Mouse (Mus musculus): ENCODE data around the gene Cacna1f. TPM values are rescaled to one million over a fixed set of nuclear protein-coding genes. Genes with fewer than 3 reads are reported as not detected.

Gene Cacna1f
- polyA plus RNA-seq, 1 experiment from 2014 or later, result 0.04 TPM

- Histone ChIP-seq H3K36me3 (no peaks in the 10 kb centered on the region), H3K4me3 (no peak overlapping the region), H3K27ac (no peak overlapping the region), H3K9ac (no peak overlapping the region), H3K4me2 (replicated peaks) (no peak overlapping the region), H3K4me1 (no peaks in the 10 kb centered on the region), H3K9me3 (no peaks in the 10 kb centered on the region), H3K27me3 (no peaks in the 10 kb centered on the region)
- 86% methylated on average over 11 of the region's 11 CpGs for WGBS
- ATAC-seq (ENCODE audit: insufficient number of reproducible peaks, insufficient read depth, low FRiP score, low TSS enrichment), result no peak
These were observed 57.9 kb downstream of the Cacna1f start for GRCm38 (mm10) chrX:7664791-7665190.

- H3K36me3 ChIP-seq, result no peaks in the 10 kb centered on the region
- no peaks in the 10 kb centered on the region for H3K27me3 ChIP-seq
- H3K9ac ChIP-seq, result no peak overlapping the region
- H3K4me2 ChIP-seq (replicated peaks), result no peak overlapping the region
- H3K4me3 ChIP-seq, result no peak overlapping the region
- H3K27ac ChIP-seq, result no peak overlapping the region
- 74% methylated on average over 21 of the region's 21 CpGs for WGBS
- no peaks in the 10 kb centered on the region for H3K9me3 ChIP-seq
- H3K4me1 ChIP-seq, result no peaks in the 10 kb centered on the region
- no peak for ATAC-seq (ENCODE audit: insufficient number of reproducible peaks, insufficient read depth, low FRiP score, low TSS enrichment)
These were observed 59.0 kb downstream of the Cacna1f start for GRCm38 (mm10) chrX:7665739-7666502.

DNA sequence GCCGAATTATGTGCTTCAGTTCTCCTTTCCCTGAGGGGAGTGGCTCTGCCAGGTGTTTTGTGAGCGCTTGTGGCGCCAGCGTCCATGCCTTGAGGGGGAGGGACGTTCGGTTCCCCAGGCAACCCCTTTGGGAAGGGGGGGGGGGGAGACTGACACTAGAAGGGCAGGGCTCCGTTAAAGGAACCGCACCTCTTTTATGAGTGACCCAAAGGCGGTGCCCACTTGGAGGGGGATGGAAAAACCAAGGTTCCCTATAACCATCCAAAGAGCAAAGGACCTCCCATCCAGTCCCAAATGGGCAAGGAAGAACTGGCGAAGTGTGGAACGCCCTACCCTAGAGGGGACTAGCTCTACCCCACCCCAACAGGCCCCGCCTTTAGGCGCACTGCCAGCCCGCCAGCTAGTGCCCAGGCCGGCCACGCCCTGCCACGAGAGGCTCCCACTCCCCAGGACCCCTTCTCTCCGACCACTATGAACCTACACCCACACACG lies 63.6 kb downstream of the Cacna1f start:
- WGBS, result 30% methylated on average over 19 of the region's 19 CpGs
- H3K4me1 ChIP-seq, result no peaks in the 10 kb centered on the region
- H3K4me2 ChIP-seq (replicated peaks), result peak overlapping the region; percentile 48
- H3K4me3 ChIP-seq, result peak overlapping the region; percentile 46
- H3K9ac ChIP-seq, result peak overlapping the region; percentile 53; the same call in 1 of the 2 replicates
- no peaks in the 10 kb centered on the region for H3K36me3 ChIP-seq
- H3K27me3 ChIP-seq, result no peaks in the 10 kb centered on the region
- ATAC-seq (ENCODE audit: insufficient number of reproducible peaks, insufficient read depth, low FRiP score, low TSS enrichment), result peak; percentile 55
- 0 out of 2 replicates have a peak overlapping the region, but pooled peaks have one; percentile 50 for H3K27ac ChIP-seq
- H3K9me3 ChIP-seq, result no peaks in the 10 kb centered on the region

DNA sequence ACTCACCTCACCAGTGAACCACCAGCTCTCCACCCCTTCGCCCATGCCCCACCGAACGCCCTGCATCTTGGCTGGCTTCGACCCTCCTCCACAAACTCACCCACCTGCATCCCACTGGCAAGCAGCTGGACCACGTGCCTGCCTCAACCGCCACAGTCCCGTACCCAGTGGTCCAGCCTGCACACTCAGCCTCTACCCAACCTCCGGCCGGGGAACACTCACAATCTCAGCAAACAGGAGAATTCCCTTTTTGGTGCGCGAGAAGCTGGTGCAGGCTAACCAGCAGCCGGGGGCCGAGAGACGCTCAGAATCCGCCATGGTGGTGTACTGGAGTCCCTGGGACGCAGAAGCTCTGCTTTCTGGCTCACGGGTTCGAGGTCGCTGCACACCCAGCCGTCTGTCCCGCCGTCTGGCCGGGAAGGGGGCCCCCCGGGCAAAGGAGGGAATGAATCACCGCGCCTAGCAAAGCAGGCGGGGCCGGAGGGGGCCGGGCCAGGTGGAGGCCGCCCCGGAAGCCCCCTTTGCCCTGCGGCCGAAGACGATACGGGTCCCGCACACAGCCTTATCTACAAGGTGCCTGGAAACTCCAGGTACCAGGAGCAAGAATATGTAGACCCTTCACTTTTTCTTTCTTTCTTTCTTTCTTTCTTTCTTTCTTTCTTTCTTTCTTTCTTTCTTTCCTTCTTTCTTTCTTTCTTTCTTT lies 64.2 kb downstream of the Cacna1f start, which contains the start of gene Plp2:
Plp2 (minus strand) TSS at position 470 of the 703 bp plus-strand sequence.
- no peak for ATAC-seq (ENCODE audit: insufficient number of reproducible peaks, insufficient read depth, low FRiP score, low TSS enrichment)
- Histone ChIP-seq H3K27ac (peak within 1 kb of the TSS; percentile 50; the same call in 1 of the 2 replicates), H3K4me1 (no peaks in the 10 kb centered on the region)

GRCm38 (mm10) chrX:7672739-7673138 lies 65.9 kb downstream of the Cacna1f start:
- Histone ChIP-seq H3K27me3 (no peaks in the 10 kb centered on the region), H3K9ac (no peak overlapping the region)
- ATAC-seq (ENCODE audit: insufficient number of reproducible peaks, insufficient read depth, low FRiP score, low TSS enrichment), result no peak

More for the DNA sequence above, 64.2 kb downstream of the Cacna1f start, which contains the start of gene Plp2:
- Histone ChIP-seq H3K9me3 (no peaks in the 10 kb centered on the region), H3K9ac (peak within 1 kb of the TSS; percentile 53), H3K36me3 (no peaks in the 10 kb centered on the region), H3K27me3 (no peaks in the 10 kb centered on the region), H3K4me2 (replicated peaks) (peak within 1 kb of the TSS; percentile 48), H3K4me3 (peak within 1 kb of the TSS; percentile 46)
- WGBS, result 21% methylated on average over 36 of the region's 36 CpGs

DNA sequence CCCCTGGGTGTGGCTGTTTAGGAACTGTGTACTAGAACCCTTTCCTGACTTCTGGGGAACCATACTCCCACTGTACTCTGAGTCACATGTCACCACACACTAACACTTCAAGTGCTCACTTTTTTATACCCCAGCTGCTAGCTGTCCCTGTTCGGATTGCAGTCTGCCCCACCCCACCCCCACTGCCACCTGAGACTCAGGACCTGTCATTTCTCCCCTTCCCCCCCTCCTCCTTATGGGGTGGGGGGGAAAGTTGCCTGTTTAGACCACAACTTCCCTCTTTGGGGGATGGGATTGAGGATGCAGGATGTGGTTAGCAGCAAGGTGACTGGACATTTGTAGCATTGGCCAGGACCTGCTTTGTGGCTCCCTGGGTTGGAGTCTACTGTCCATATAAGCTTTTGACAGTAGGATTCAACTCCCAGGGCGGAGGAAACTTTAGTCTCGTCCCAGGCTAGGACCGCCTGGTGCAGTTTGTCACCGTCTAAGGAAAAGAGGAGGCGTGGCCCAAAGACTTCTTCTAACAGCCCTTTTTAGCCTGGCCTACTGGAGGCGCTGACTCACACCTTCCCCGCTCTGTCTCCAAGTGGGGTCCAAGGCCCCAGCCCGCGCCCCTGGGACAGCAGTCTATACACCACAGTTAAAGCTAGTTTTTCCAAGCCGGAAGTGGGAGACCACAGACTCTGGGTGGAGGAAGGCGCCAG lies 66.8 kb downstream of the Cacna1f start:
- no peaks in the 10 kb centered on the region for H3K27me3 ChIP-seq
- WGBS, result 34% methylated on average over 12 of the region's 12 CpGs
- H3K9ac ChIP-seq, result no peak overlapping the region
- no peaks in the 10 kb centered on the region for H3K9me3 ChIP-seq
- no peak for ATAC-seq (ENCODE audit: insufficient number of reproducible peaks, insufficient read depth, low FRiP score, low TSS enrichment)
- no peak overlapping the region for H3K27ac ChIP-seq
- peak overlapping the region; percentile 42; the same call in 1 of the 2 replicates for H3K4me2 ChIP-seq (replicated peaks)
- no peak overlapping the region for H3K4me3 ChIP-seq
- no peaks in the 10 kb centered on the region for H3K4me1 ChIP-seq
- no peaks in the 10 kb centered on the region for H3K36me3 ChIP-seq

More at GRCm38 (mm10) chrX:7672739-7673138, 65.9 kb downstream of the Cacna1f start:
- no peaks in the 10 kb centered on the region for H3K4me1 ChIP-seq
- no peak overlapping the region for H3K4me3 ChIP-seq
- H3K9me3 ChIP-seq, result no peaks in the 10 kb centered on the region
- WGBS, result 50% methylated on average over 6 of the region's 6 CpGs
- H3K27ac ChIP-seq, result no peak overlapping the region
- no peak overlapping the region for H3K4me2 ChIP-seq (replicated peaks)
- H3K36me3 ChIP-seq, result no peaks in the 10 kb centered on the region

GRCm38 (mm10) chrX:7674284-7675000 lies 67.6 kb downstream of the Cacna1f start:
- peak overlapping the region; percentile 42 for H3K4me2 ChIP-seq (replicated peaks)
- H3K4me3 ChIP-seq, result peak overlapping the region; percentile 21; the same call in 1 of the 2 replicates
- H3K36me3 ChIP-seq, result no peaks in the 10 kb centered on the region
- no peaks in the 10 kb centered on the region for H3K27me3 ChIP-seq
- ATAC-seq (ENCODE audit: insufficient number of reproducible peaks, insufficient read depth, low FRiP score, low TSS enrichment), result 0 out of 2 replicates have a peak, but pooled peaks have one; percentile 19
- H3K9me3 ChIP-seq, result no peaks in the 10 kb centered on the region
- H3K4me1 ChIP-seq, result no peaks in the 10 kb centered on the region
- 34% methylated on average over 28 of the region's 28 CpGs for WGBS
- peak overlapping the region; percentile 41; the same call in 1 of the 2 replicates for H3K27ac ChIP-seq
- H3K9ac ChIP-seq, result no peak overlapping the region

- H3K27ac ChIP-seq, result no peak overlapping the region
- no peak overlapping the region for H3K9ac ChIP-seq
- H3K27me3 ChIP-seq, result no peaks in the 10 kb centered on the region
- no peaks in the 10 kb centered on the region for H3K4me1 ChIP-seq
- no peak for ATAC-seq (ENCODE audit: insufficient number of reproducible peaks, insufficient read depth, low FRiP score, low TSS enrichment)
- H3K4me2 ChIP-seq (replicated peaks), result peak overlapping the region; percentile 42
- 33% methylated on average over 10 of the region's 10 CpGs for WGBS
- H3K4me3 ChIP-seq, result peak overlapping the region; percentile 21; the same call in 1 of the 2 replicates
- H3K9me3 ChIP-seq, result no peaks in the 10 kb centered on the region
- no peaks in the 10 kb centered on the region for H3K36me3 ChIP-seq
These were observed 68.1 kb downstream of the Cacna1f start for GRCm38 (mm10) chrX:7675001-7675380.

DNA sequence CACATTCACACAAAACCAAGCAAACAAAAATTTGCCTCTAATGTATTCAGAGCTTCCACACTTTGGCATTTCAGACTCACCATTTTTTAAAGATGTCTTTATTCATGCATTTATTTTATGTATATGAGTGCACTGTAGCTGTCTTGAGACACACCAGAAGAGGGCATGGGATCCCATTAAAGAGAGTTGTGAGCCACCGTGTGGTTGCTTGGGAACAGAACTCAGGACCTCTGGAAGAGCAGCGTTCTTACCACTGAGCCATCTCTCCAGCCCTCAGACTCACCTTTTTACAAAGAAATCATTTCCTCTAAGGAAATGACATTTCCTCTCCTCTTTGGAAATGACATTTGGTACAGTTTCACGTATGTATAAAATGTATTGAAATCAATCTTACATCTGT lies 72.1 kb downstream of the Cacna1f start:
- 46% methylated on average over 3 of the region's 3 CpGs for WGBS
- ATAC-seq (ENCODE audit: insufficient number of reproducible peaks, insufficient read depth, low FRiP score, low TSS enrichment), result no peak
- no peak overlapping the region for H3K9ac ChIP-seq
- H3K27me3 ChIP-seq, result no peaks in the 10 kb centered on the region
- H3K9me3 ChIP-seq, result no peaks in the 10 kb centered on the region
- no peak overlapping the region for H3K27ac ChIP-seq
- no peaks in the 10 kb centered on the region for H3K36me3 ChIP-seq
- no peak overlapping the region for H3K4me3 ChIP-seq
- H3K4me1 ChIP-seq, result no peaks in the 10 kb centered on the region
- no peak overlapping the region for H3K4me2 ChIP-seq (replicated peaks)

DNA sequence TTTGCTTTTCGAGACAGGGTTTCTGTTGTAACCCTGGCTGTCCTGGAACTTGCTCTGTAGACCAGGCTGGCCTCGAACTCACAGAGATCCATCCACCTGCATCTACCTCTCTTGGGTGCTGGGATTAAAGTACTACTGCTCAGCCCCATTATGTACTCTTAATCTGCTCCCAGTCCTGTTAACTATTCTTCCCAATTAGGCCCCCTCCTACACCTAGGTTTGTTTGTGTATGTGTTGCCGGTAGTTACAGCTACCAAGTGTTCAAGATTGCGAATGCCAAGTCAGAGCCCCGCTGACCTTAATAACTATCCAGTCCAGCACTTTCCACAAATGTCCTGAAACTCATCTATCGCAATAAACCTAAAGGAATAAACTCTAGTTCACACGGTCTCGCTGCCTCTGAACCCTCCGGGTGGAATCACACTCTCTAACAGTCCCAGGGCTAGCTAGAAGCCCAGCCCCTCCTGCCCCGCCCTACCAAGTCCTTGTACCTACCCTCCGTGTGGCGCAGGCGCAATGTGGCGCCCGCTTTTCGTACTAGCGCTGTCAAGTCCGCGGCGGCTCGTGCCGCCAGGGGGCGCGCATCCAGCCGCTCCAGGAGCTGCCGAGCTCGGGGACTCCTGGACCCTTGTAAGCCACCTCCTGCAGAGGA lies 72.6 kb downstream of the Cacna1f start:
- WGBS, result 28% methylated on average over 27 of the region's 27 CpGs
- H3K4me2 ChIP-seq (replicated peaks), result peak overlapping the region; percentile 44
- peak; percentile 86 for ATAC-seq (ENCODE audit: insufficient number of reproducible peaks, insufficient read depth, low FRiP score, low TSS enrichment)
- H3K9me3 ChIP-seq, result no peaks in the 10 kb centered on the region
- no peaks in the 10 kb centered on the region for H3K27me3 ChIP-seq
- peak overlapping the region; percentile 11; the same call in 1 of the 2 replicates for H3K4me3 ChIP-seq
- H3K36me3 ChIP-seq, result no peaks in the 10 kb centered on the region
- H3K27ac ChIP-seq, result no peak overlapping the region
- no peaks in the 10 kb centered on the region for H3K4me1 ChIP-seq
- H3K9ac ChIP-seq, result no peak overlapping the region

All from embryonic facial prominence, embryonic 12.5 days (tissue).